28 mouse cellular contexts compared by ENCODE assay signal in genomic region chr4:101256526-101257210, GRCm38 (mm10). TPM values are rescaled to one million over a fixed set of nuclear protein-coding genes. Genes with fewer than 3 reads are reported as not detected.
DNase-seq lines count a peak whose midpoint lies in the region; ATAC-seq and TF ChIP-seq lines count a peak whose summit lies in the region.
"Had no signal": no experiment of that assay in that cellular context is flagged by ENCODE, and none has a peak within 500 bp of the region (broad histone marks: within the 10 kb centered on the region; RNA-seq: fewer than 3 reads in every experiment).

No protein-coding gene starts in this region.

- intact Hi-C loops in left cerebral cortex, postnatal 25 days (cut with DNase I): no loop called here

- no peak for TF ChIP-seq CTCF in MEL (IDR thresholded peaks at IDR 0.05 in 2 of 3, conservative IDR thresholded peaks at IDR 0.05 in 1 of 3; ENCODE audit: control insufficient read depth in 1 of 3, insufficient read depth in 1 of 3, low read depth in 2 of 3, low read length in 3 of 3, poor library complexity in 1 of 3, severe bottlenecking in 1 of 3)

- no peak overlapping the region for H3K4me3 ChIP-seq in heart, embryonic 13.5 days
- H3K4me3 ChIP-seq in heart, embryonic 12.5 days: no peak overlapping the region
- H3K4me3 ChIP-seq in intestine, embryonic 15.5 days (replicated peaks): no peak overlapping the region
- no peak overlapping the region for H3K4me3 ChIP-seq in intestine, embryonic 16.5 days (ENCODE audit: low read length)
- no peak overlapping the region for H3K4me3 ChIP-seq in MEL (ENCODE audit: control insufficient read depth in 1 of 2, insufficient read depth in 1 of 2, low read depth in 2 of 2, low read length in 2 of 2)
- H3K4me3 ChIP-seq: embryonic facial prominence, embryonic 10.5 days; embryonic facial prominence, embryonic 15.5 days; forebrain, embryonic 12.5 days; hindbrain, embryonic 13.5 days; liver, embryonic 15.5 days; lung, embryonic 15.5 days; midbrain, embryonic 10.5 days; midbrain, embryonic 15.5 days had no signal

- no peak for TF ChIP-seq RAD21 in MEL (IDR thresholded peaks at IDR 0.05; ENCODE audit: low read depth, low read length)

- peaks cover 65% of the 10 kb centered on the region for H3K4me1 ChIP-seq in heart, embryonic 13.5 days
- peaks cover 54% of the 10 kb centered on the region for H3K4me1 ChIP-seq in heart, embryonic 12.5 days (replicated peaks)
- peaks cover 17% of the 10 kb centered on the region; the same call in 1 of the 2 replicates for H3K4me1 ChIP-seq in intestine, embryonic 15.5 days (replicated peaks)
- peaks cover 22% of the 10 kb centered on the region for H3K4me1 ChIP-seq in intestine, embryonic 16.5 days (ENCODE audit: control insufficient read depth, insufficient read depth, low read length)
- peaks cover 38 to 53% of the 10 kb centered on the region in 2 experiments for H3K4me1 ChIP-seq in MEL (ENCODE audit: control insufficient read depth in 1 of 2, insufficient read depth in 2 of 2, low read length in 2 of 2)
- H3K4me1 ChIP-seq: forebrain, embryonic 12.5 days; hindbrain, embryonic 13.5 days; midbrain, embryonic 10.5 days; midbrain, embryonic 15.5 days had no signal

- H3K27me3 ChIP-seq in heart, embryonic 13.5 days (replicated peaks): no peaks in the 10 kb centered on the region
- H3K27me3 ChIP-seq in heart, embryonic 12.5 days (replicated peaks): no peaks in the 10 kb centered on the region
- H3K27me3 ChIP-seq in intestine, embryonic 15.5 days (replicated peaks): no peaks in the 10 kb centered on the region
- no peaks in the 10 kb centered on the region for H3K27me3 ChIP-seq in intestine, embryonic 16.5 days (replicated peaks; ENCODE audit: control insufficient read depth, insufficient read depth, low read length)
- no peaks in the 10 kb centered on the region for H3K27me3 ChIP-seq in MEL (ENCODE audit: control insufficient read depth in 1 of 2, insufficient read depth in 2 of 2, low read length in 2 of 2)
- H3K27me3 ChIP-seq: embryonic facial prominence, embryonic 15.5 days; forebrain, embryonic 12.5 days; hindbrain, embryonic 13.5 days; liver, embryonic 15.5 days; lung, embryonic 15.5 days; midbrain, embryonic 15.5 days had no signal

- WGBS in heart, embryonic 13.5 days: 66% methylated on average over 3 of the region's 3 CpGs
- WGBS in heart, embryonic 12.5 days: 66% methylated on average over 3 of the region's 3 CpGs
- 62% methylated on average over 3 of the region's 3 CpGs for WGBS in intestine, embryonic 15.5 days
- 57% methylated on average over 3 of the region's 3 CpGs for WGBS in intestine, embryonic 16.5 days

- H3K9me3 ChIP-seq in heart, embryonic 13.5 days: no peaks in the 10 kb centered on the region
- H3K9me3 ChIP-seq in heart, embryonic 12.5 days (replicated peaks): no peaks in the 10 kb centered on the region
- no peaks in the 10 kb centered on the region for H3K9me3 ChIP-seq in intestine, embryonic 15.5 days
- no peaks in the 10 kb centered on the region for H3K9me3 ChIP-seq in intestine, embryonic 16.5 days (ENCODE audit: control insufficient read depth, low read length)
- H3K9me3 ChIP-seq in MEL (replicated peaks; ENCODE audit: insufficient read depth, low read length): no peaks in the 10 kb centered on the region
- H3K9me3 ChIP-seq: embryonic facial prominence, embryonic 10.5 days; embryonic facial prominence, embryonic 15.5 days; forebrain, embryonic 12.5 days; hindbrain, embryonic 13.5 days; liver, embryonic 15.5 days; lung, embryonic 15.5 days; midbrain, embryonic 10.5 days; midbrain, embryonic 15.5 days had no signal

- H3K79me2 ChIP-seq in MEL (ENCODE audit: control insufficient read depth, insufficient read depth, low read length, poor library complexity): peaks cover 52% of the 10 kb centered on the region

- ATAC-seq in heart, embryonic 13.5 days (ENCODE audit: extremely low read depth, insufficient number of reproducible peaks, low FRiP score, low TSS enrichment): no peak
- ATAC-seq in heart, embryonic 12.5 days (ENCODE audit: insufficient number of reproducible peaks, low FRiP score): no peak
- no peak for ATAC-seq in intestine, embryonic 15.5 days
- no peak for ATAC-seq in intestine, embryonic 16.5 days
- ATAC-seq: midbrain, embryonic 15.5 days had no signal

- peak overlapping the region; percentile 36; the same call in 1 of the 2 replicates for H3K27ac ChIP-seq in heart, embryonic 13.5 days (replicated peaks)
- no peak overlapping the region for H3K27ac ChIP-seq in heart, embryonic 12.5 days (ENCODE audit: poor library complexity, severe bottlenecking)
- 0 out of 2 replicates have a peak overlapping the region, but pooled peaks have one; percentile 1 for H3K27ac ChIP-seq in intestine, embryonic 15.5 days
- H3K27ac ChIP-seq in intestine, embryonic 16.5 days (ENCODE audit: low read length): no peak overlapping the region; the same call in 1 of the 2 replicates
- H3K27ac ChIP-seq in MEL (ENCODE audit: control insufficient read depth, low read depth, low read length): no peak overlapping the region
- H3K27ac ChIP-seq: embryonic facial prominence, embryonic 10.5 days; embryonic facial prominence, embryonic 15.5 days; forebrain, embryonic 12.5 days; hindbrain, embryonic 13.5 days; kidney, postnatal 0 days; liver, embryonic 15.5 days; lung, embryonic 15.5 days; midbrain, embryonic 10.5 days; midbrain, embryonic 15.5 days had no signal

- no peak for TF ChIP-seq POLR2A in MEL (IDR thresholded peaks at IDR 0.05; ENCODE audit: control insufficient read depth in 1 of 2, insufficient read depth in 1 of 2, low read depth in 1 of 2, low read length in 2 of 2, poor library complexity in 1 of 2)

- H3K4me2 ChIP-seq in heart, embryonic 13.5 days: no peak overlapping the region
- H3K4me2 ChIP-seq in heart, embryonic 12.5 days: no peak overlapping the region
- H3K4me2 ChIP-seq in intestine, embryonic 15.5 days (replicated peaks): no peak overlapping the region
- H3K4me2 ChIP-seq in intestine, embryonic 16.5 days (ENCODE audit: low read depth, low read length): no peak overlapping the region
- H3K4me2 ChIP-seq: embryonic facial prominence, embryonic 15.5 days; forebrain, embryonic 12.5 days; hindbrain, embryonic 13.5 days; liver, embryonic 15.5 days; lung, embryonic 15.5 days; midbrain, embryonic 15.5 days had no signal

- H3K36me3 ChIP-seq in heart, embryonic 13.5 days: no peaks in the 10 kb centered on the region
- no peaks in the 10 kb centered on the region for H3K36me3 ChIP-seq in heart, embryonic 12.5 days
- H3K36me3 ChIP-seq in intestine, embryonic 15.5 days: no peaks in the 10 kb centered on the region
- H3K36me3 ChIP-seq in intestine, embryonic 16.5 days (ENCODE audit: control insufficient read depth, insufficient read depth, low read length): no peaks in the 10 kb centered on the region
- H3K36me3 ChIP-seq in MEL (ENCODE audit: control insufficient read depth in 1 of 2, insufficient read depth in 2 of 2, low read length in 2 of 2): peaks cover 0 to 58% of the 10 kb centered on the region in 2 experiments; a peak in 3 of 4 replicates
- H3K36me3 ChIP-seq: embryonic facial prominence, embryonic 10.5 days; embryonic facial prominence, embryonic 15.5 days; forebrain, embryonic 12.5 days; hindbrain, embryonic 13.5 days; liver, embryonic 15.5 days; lung, embryonic 15.5 days; midbrain, embryonic 10.5 days; midbrain, embryonic 15.5 days had no signal

- H3K9ac ChIP-seq in heart, embryonic 13.5 days: no peak overlapping the region
- no peak overlapping the region for H3K9ac ChIP-seq in heart, embryonic 12.5 days
- no peak overlapping the region for H3K9ac ChIP-seq in intestine, embryonic 15.5 days
- no peak overlapping the region for H3K9ac ChIP-seq in intestine, embryonic 16.5 days (ENCODE audit: low read depth, low read length)
- H3K9ac ChIP-seq in MEL (ENCODE audit: control insufficient read depth, low read depth, low read length, poor library complexity, severe bottlenecking): no peak overlapping the region
- H3K9ac ChIP-seq: embryonic facial prominence, embryonic 15.5 days; forebrain, embryonic 12.5 days; hindbrain, embryonic 13.5 days; liver, embryonic 15.5 days; lung, embryonic 15.5 days; midbrain, embryonic 15.5 days had no signal

- DNase-seq in MEL (ENCODE audit: low read depth, low spot score): no peak
- peak; percentile 32 for DNase-seq in naive thymus-derived CD4-positive, alpha-beta T cell, adult 2 months (ENCODE audit: low read depth)
- DNase-seq in left cerebral cortex, postnatal 25 days (ENCODE audit: low spot score in 2 of 2): no peak
- DNase-seq: adrenal gland, adult 8-10 months; B cell, adult 2 months; cerebellum, adult 8-10 months; cerebellum, postnatal 25 days; gastrocnemius, postnatal 14 days; heart, postnatal 4 days; kidney, adult 8-10 months; kidney, postnatal 4 days; left cerebral cortex, postnatal 4 days; right cerebral cortex, postnatal 25 days; thymus, adult 18-20 months; thymus, postnatal 36 days had no signal

- TF ChIP-seq EP300 in MEL (IDR thresholded peaks at IDR 0.05; ENCODE audit: low read depth in 1 of 2, low read length in 2 of 2): no peak

TF ChIP-seq in MEL, 35 proteins besides CTCF, POLR2A, EP300 and RAD21:
- TF ChIP-seq MXI1 (IDR thresholded peaks at IDR 0.05; ENCODE audit: low read depth, low read length) (0 out of 2 replicates have a peak, but pooled peaks have one; percentile 21), SIN3A (IDR thresholded peaks at IDR 0.05; ENCODE audit: low read length) (0 out of 2 replicates have a peak, but pooled peaks have one; percentile 15), ELF1 (IDR thresholded peaks at IDR 0.05; ENCODE audit: low read depth, low read length) (no peak)

RNA-seq across cellular contexts. Expression of gene Jak1, which starts 8.4 kb away (rescaled TPM):
- 51.5 and 53.6 TPM in 2 replicates for polyA plus RNA-seq in heart, embryonic 13.5 days (2015; fragmentation: Nextera tagmentation; extraction: Ambion mirVana)
- 69.1 and 77.0 TPM in 2 replicates for polyA plus RNA-seq in heart, embryonic 12.5 days (2016; fragmentation: Nextera tagmentation; extraction: Ambion mirVana)
- 71.1 and 76.5 TPM in 2 replicates for polyA plus RNA-seq in intestine, embryonic 15.5 days (2015; fragmentation: Nextera tagmentation; extraction: Ambion mirVana)
- 66.7 and 67.9 TPM in 2 replicates for polyA plus RNA-seq in intestine, embryonic 16.5 days (2015; fragmentation: Nextera tagmentation; extraction: Ambion mirVana)
- total RNA-seq in MEL (2012; rRNA removed): 35.0 and 37.3 TPM in 2 replicates
- polyA plus RNA-seq in MEL (2012; ENCODE audit: insufficient read depth in 1 of 2, insufficient read length in 2 of 2, low read depth in 1 of 2, low replicate concordance in 2 of 2, missing spikeins in 1 of 2): 10 to 100 TPM in 1 of 2 experiments, not detected in 1; 41.9 TPM
- total RNA-seq in left cerebral cortex, postnatal 25 days (2021): 100 to 1,000 TPM; 122 to 124 TPM

Comparison
In these comparisons a context has a peak if more than half of its experiments do, and no peak if none do; other contexts are left out.
1. H3K27ac ChIP-seq: peak in heart, embryonic 13.5 days (single experiment) and intestine, embryonic 15.5 days (single experiment); none in heart, embryonic 12.5 days (single experiment), intestine, embryonic 16.5 days (single experiment) and MEL (single experiment).